Mouse (Mus musculus): Measurements from ENCODE around the gene Cel.

Gene Cel

GRCm38 (mm10) chr2:28536766-28537633 is 26.2 kb downstream of the Cel start:
- DNase-seq: peak; percentile 66

- no peak for DNase-seq
These were observed 27.0 kb downstream of the Cel start for GRCm38 (mm10) chr2:28536166-28536565.

GRCm38 (mm10) chr2:28535650-28536049 is 27.6 kb downstream of the Cel start:
- DNase-seq: peak; percentile 88

GRCm38 (mm10) chr2:28535263-28535540 is 28.0 kb downstream of the Cel start:
- DNase-seq: peak; percentile 88

GRCm38 (mm10) chr2:28534436-28535262 is 28.6 kb downstream of the Cel start:
- DNase-seq: no peak

- no peak for DNase-seq
These were observed 29.2 kb downstream of the Cel start for GRCm38 (mm10) chr2:28533901-28534435.

- peak; percentile 92 for DNase-seq
These were observed 30.0 kb downstream of the Cel start for GRCm38 (mm10) chr2:28532938-28533771.

GRCm38 (mm10) chr2:28530311-28530710 is 32.9 kb downstream of the Cel start:
- DNase-seq: peak; percentile 44

- peak; percentile 46 for DNase-seq
These were observed 33.3 kb downstream of the Cel start for GRCm38 (mm10) chr2:28529856-28530255.

- no peak for DNase-seq
These were observed 34.9 kb downstream of the Cel start for GRCm38 (mm10) chr2:28528354-28528730.

- DNase-seq: peak; percentile 63
These were observed 35.5 kb downstream of the Cel start for GRCm38 (mm10) chr2:28527436-28528353.

- DNase-seq: peak; percentile 56
These were observed 37.0 kb downstream of the Cel start for GRCm38 (mm10) chr2:28525943-28526876.

- DNase-seq: peak; percentile 79
These were observed 37.8 kb downstream of the Cel start for GRCm38 (mm10) chr2:28525219-28525942.

GRCm38 (mm10) chr2:28524406-28524805 is 38.8 kb downstream of the Cel start:
- peak; percentile 34 for DNase-seq

- peak; percentile 85 for DNase-seq
These were observed 39.5 kb downstream of the Cel start for GRCm38 (mm10) chr2:28523643-28524117.

GRCm38 (mm10) chr2:28522166-28522565 is 41.0 kb downstream of the Cel start:
- DNase-seq: no peak

GRCm38 (mm10) chr2:28521571-28522151 is 41.5 kb downstream of the Cel start:
- DNase-seq: peak; percentile 74

- DNase-seq: peak; percentile 78
These were observed 42.6 kb downstream of the Cel start for GRCm38 (mm10) chr2:28520581-28520980.

- DNase-seq: peak; percentile 29
These were observed 45.0 kb downstream of the Cel start for GRCm38 (mm10) chr2:28518231-28518630.

Measured in cerebellum, adult 9-10 months (tissue).